Mouse (Mus musculus) myocyte (in vitro differentiated cells): ENCODE measurements around the gene Tfe3.

ENCODE experiments used
- CEBPB ChIP-seq: IDR thresholded peaks from 2 replicates; pipeline ENCODE4 v1.6.1; 2011; ENCODE audit warnings: mild to moderate bottlenecking, moderate library complexity; ENCODE audit not compliant: poor library complexity, insufficient read depth, severe bottlenecking
- E2F4 ChIP-seq: IDR thresholded peaks from one replicate; pipeline ENCODE4 v1.6.1; 2011; ENCODE audit warnings: mild to moderate bottlenecking, control low read depth, moderate library complexity; ENCODE audit not compliant: insufficient read depth
- MAX ChIP-seq: IDR thresholded peaks from one replicate; pipeline ENCODE4 v1.6.1; 2011; ENCODE audit warnings: low read depth, mild to moderate bottlenecking, control low read depth
- MYOD1 ChIP-seq, 3 experiments: IDR thresholded peaks; one replicate each; pipeline ENCODE4 v1.6.1; 2011; ENCODE audit warnings: control low read depth in 2 of 3, low read depth in 2 of 3, mild to moderate bottlenecking in 2 of 3, moderate library complexity in 1 of 3; ENCODE audit not compliant: insufficient read length in 2 of 3, control insufficient read depth in 1 of 3
- MYOG ChIP-seq, 3 experiments: IDR thresholded peaks; one replicate each; pipeline ENCODE4 v1.6.1; 2011; ENCODE audit warnings: control low read depth in 2 of 3, low read depth in 2 of 3, mild to moderate bottlenecking in 2 of 3; ENCODE audit not compliant: insufficient read length in 2 of 3, control insufficient read depth in 1 of 3, insufficient read depth in 1 of 3
- POLR2A ChIP-seq: IDR thresholded peaks from one replicate; pipeline ENCODE4 v1.6.1; 2011; ENCODE audit warnings: low read depth, mild to moderate bottlenecking, control low read depth, moderate library complexity; ENCODE audit not compliant: insufficient read length
- POLR2AphosphoS2 ChIP-seq: IDR thresholded peaks from one replicate; pipeline ENCODE4 v1.6.1; 2011; ENCODE audit warnings: low read depth, control low read depth; ENCODE audit not compliant: insufficient read length
- REST ChIP-seq: IDR thresholded peaks from one replicate; pipeline ENCODE4 v1.6.1; 2011; ENCODE audit warnings: mild to moderate bottlenecking, control low read depth, moderate library complexity; ENCODE audit not compliant: insufficient read depth, insufficient read length
- TCF12 ChIP-seq: IDR thresholded peaks from one replicate; pipeline ENCODE4 v1.6.1; 2011; ENCODE audit warnings: mild to moderate bottlenecking, control low read depth; ENCODE audit not compliant: poor library complexity, insufficient read depth, severe bottlenecking
- TCF3 ChIP-seq: IDR thresholded peaks from one replicate; pipeline ENCODE4 v1.6.1; 2011; ENCODE audit warnings: low read depth, control low read depth; ENCODE audit not compliant: insufficient read length
- USF1 ChIP-seq: IDR thresholded peaks from one replicate; pipeline ENCODE4 v1.6.1; 2011; ENCODE audit warnings: low read depth, mild to moderate bottlenecking, control low read depth, moderate library complexity

DNA sequence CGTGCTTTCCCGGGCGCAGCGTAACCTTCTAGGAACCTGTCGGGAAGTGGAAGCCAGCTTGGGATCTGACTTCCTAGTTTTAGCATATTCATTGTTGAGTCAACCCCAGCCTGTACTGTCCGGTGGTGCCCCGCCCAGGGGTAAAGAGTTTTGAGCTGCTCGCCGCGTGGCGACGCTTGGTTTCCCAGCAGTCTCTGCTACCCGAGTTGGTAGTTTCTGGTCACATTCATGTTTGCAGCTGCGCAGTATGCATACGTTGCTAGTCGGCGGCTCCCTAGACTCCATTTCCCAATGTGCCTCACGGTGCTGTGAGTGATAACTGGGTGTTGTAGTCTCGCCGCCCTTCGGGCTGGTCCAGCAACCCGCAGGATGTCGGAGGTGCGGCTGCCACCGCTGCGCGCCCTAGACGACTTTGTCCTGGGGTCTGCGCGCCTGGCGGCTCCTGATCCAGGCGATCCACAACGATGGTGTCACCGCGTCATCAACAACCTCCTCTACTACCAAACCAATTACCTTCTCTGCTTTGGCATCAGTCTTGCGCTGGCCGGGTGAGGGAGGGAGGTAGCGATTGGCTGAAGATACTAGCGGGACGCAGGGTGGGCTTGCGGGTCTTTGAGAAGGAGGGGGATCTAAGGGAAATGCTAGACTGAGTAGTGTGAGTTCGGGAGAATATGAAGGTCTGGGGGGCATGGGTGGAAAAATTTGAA lies 34.0 kb upstream of the Tfe3 start, which contains the start of gene Praf2:
- TF ChIP-seq MYOG (IDR thresholded peaks at IDR 0.05; ENCODE audit: control insufficient read depth in 1 of 3, insufficient read depth in 1 of 3, insufficient read length in 2 of 3, low read depth in 2 of 3) (no peak), POLR2A (peak; percentile 73), E2F4 (no peak), USF1 (no peak), POLR2AphosphoS2 (peak; percentile 95), TCF3 (no peak), REST (no peak), MAX (no peak), TCF12 (no peak), MYOD1 (IDR thresholded peaks at IDR 0.05; ENCODE audit: control insufficient read depth in 1 of 3, insufficient read length in 2 of 3, low read depth in 2 of 3) (no peak), CEBPB (no peak)
